Mouse (Mus musculus) embryonic facial prominence, embryonic 12.5 days (tissue): ENCODE data around the gene Ado. TPM values are rescaled to one million over a fixed set of nuclear protein-coding genes. Genes with fewer than 3 reads are reported as not detected.

Experiments
- ATAC-seq: fragments of 200-750 bp; cut with Nextera tagmentation; 2 replicates; pipeline ENCODE4 v1.8.0; 2017; ENCODE audit not compliant: insufficient number of reproducible peaks, insufficient read depth, low FRiP score, low TSS enrichment
- H3K27ac ChIP-seq: fragments of 300-500 bp; sonication (generic); 2 replicates; pipeline ENCODE4 v1.5.1; 2016; ENCODE audit warnings: mild to moderate bottlenecking
- H3K27me3 ChIP-seq: fragments of 300-500 bp; sonication (generic); 2 replicates; pipeline ENCODE4 v1.6.1; 2016; ENCODE audit warnings: mild to moderate bottlenecking, moderate library complexity
- H3K36me3 ChIP-seq: fragments of 300-500 bp; sonication (generic); 2 replicates; pipeline ENCODE4 v1.6.1; 2016; ENCODE audit warnings: mild to moderate bottlenecking
- H3K4me1 ChIP-seq: fragments of 300-500 bp; sonication (generic); 2 replicates; pipeline ENCODE4 v1.6.1; 2016
- H3K4me2 ChIP-seq: fragments of 300-500 bp; sonication (generic); replicated peaks from 2 replicates; pipeline ENCODE4 v1.6.1; 2016; ENCODE audit warnings: mild to moderate bottlenecking, moderate library complexity
- H3K4me3 ChIP-seq: fragments of 300-500 bp; sonication (generic); 2 replicates; pipeline ENCODE4 v1.5.1; 2016; ENCODE audit warnings: mild to moderate bottlenecking
- H3K9ac ChIP-seq: fragments of 300-500 bp; sonication (generic); 2 replicates; pipeline ENCODE4 v1.6.1; 2016; ENCODE audit warnings: mild to moderate bottlenecking, moderate library complexity
- H3K9me3 ChIP-seq: fragments of 300-500 bp; sonication (generic); 2 replicates; pipeline ENCODE4 v1.6.1; 2016; ENCODE audit warnings: mild to moderate bottlenecking, moderate library complexity
- WGBS: fragments of 180-500 bp; shearing (Covaris S2); methylation state at CpG from one replicate; pipeline ENCODE4 v1.1.7; 2016; 5-methylcytosine and 5-hydroxymethylcytosine counted together
- polyA plus RNA-seq: library from polyadenylated mRNA; unstranded; fragments of >200 nt; fragmentation: Nextera tagmentation; extraction: Ambion mirVana; gene quantifications from 2 replicates; pipeline ENCODE4 v1.2.1, GENCODE M21; 2016

The Ado gene
- polyA plus RNA-seq, 1 experiment from 2014 or later, result 86.5 TPM

DNA sequence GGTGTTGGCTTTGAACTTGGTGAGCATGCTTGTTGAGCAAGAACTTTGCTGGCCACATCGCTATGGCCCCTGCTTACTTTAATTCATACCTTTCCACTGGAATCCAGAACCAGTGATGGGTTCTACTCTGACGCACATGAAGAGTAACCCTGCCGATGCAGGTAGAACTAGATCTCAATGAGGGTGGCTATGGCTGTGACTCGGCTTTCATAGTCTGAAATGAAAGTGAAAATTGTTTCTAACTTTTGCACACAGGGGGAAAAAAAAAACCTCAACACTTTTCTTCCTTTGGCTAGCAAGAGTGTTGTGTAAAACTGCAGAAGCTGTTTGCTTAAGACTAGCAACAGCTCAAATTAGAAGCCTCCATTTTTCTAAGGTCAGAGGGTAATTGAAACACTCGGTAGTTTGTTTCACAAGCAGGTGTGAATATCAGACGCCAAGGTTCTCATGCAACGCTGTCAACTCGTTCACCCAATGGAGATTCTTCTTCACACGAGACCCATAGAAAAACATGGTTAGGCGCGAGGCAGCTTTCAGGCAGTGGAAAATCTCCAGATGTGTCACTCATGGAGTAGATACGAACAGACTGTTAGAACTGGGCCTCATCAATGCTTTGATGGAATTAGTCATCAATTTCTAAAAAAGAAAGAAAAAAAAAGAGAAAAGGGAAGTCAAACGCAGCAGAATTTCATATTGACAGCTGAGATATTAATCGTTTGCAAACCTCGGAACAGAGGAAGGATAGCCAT is 51.4 kb downstream of the Ado start:
- Histone ChIP-seq H3K36me3 (no peaks in the 10 kb centered on the region), H3K4me2 (no peak overlapping the region), H3K4me3 (no peak overlapping the region), H3K9ac (no peak overlapping the region), H3K4me1 (no peaks in the 10 kb centered on the region), H3K9me3 (no peaks in the 10 kb centered on the region), H3K27me3 (no peaks in the 10 kb centered on the region), H3K27ac (no peak overlapping the region)
- no peak for ATAC-seq
- WGBS, result 88% methylated on average over 15 of the region's 15 CpGs

Other genes starting within 250 kb of the Ado start
- gene Egr2, start 13.5 kb downstream of the Ado start, polyA plus RNA-seq, result 0.46 and 0.65 TPM in 2 replicates